ENCODE assay signal across 8 mouse cellular contexts in genomic region chr8:123761266-123761882, GRCm38 (mm10). TPM values are rescaled to one million over a fixed set of nuclear protein-coding genes. Genes with fewer than 3 reads are reported as not detected.
A peak's percentile ranks its signal among the peaks of the same experiment; 100 is the strongest.
DNase-seq lines count a peak whose midpoint lies in the region; ATAC-seq and TF ChIP-seq lines count a peak whose summit lies in the region.

No protein-coding gene starts in this region.

- peak overlapping the region; percentile 10; the same call in 1 of the 2 replicates for H3K9ac ChIP-seq in midbrain, embryonic 11.5 days (ENCODE audit: low read length)

- H3K4me1 ChIP-seq in midbrain, embryonic 11.5 days (ENCODE audit: control insufficient read depth, insufficient read depth, low read length), result peaks cover 14% of the 10 kb centered on the region

- no peaks in the 10 kb centered on the region for H3K27me3 ChIP-seq in midbrain, embryonic 11.5 days (ENCODE audit: control insufficient read depth, insufficient read depth, low read length)

- no peak for DNase-seq in layer of hippocampus, adult 2 months (ENCODE audit: low spot score in 2 of 2)
- no peak for DNase-seq in layer of hippocampus, adult 9-11 months
- peak; percentile 78 for DNase-seq in adrenal gland, postnatal 10 days
- peak; percentile 84 for DNase-seq in fibroblast of lung, adult 2 months (ENCODE audit: low read depth)
- peak; percentile 15 for DNase-seq in kidney, adult 9 months
- no peak for DNase-seq in midbrain, embryonic 11.5 days (ENCODE audit: low spot score, missing footprints)
- DNase-seq in left cerebral cortex, adult 2 months (ENCODE audit: extremely low spot score in 1 of 2, low spot score in 2 of 2), result no peak

- H3K9me3 ChIP-seq in midbrain, embryonic 11.5 days (ENCODE audit: control insufficient read depth, low read length), result no peaks in the 10 kb centered on the region

- H3K27ac ChIP-seq in layer of hippocampus, adult 2 months, result peak overlapping the region; percentile 74; the same call in 1 of the 2 replicates
- H3K27ac ChIP-seq in midbrain, embryonic 11.5 days (ENCODE audit: low read depth, low read length), result no peak overlapping the region
- no peak overlapping the region for H3K27ac ChIP-seq in left cerebral cortex, adult 2 months

- no peaks in the 10 kb centered on the region for H3K36me3 ChIP-seq in midbrain, embryonic 11.5 days (ENCODE audit: control insufficient read depth, insufficient read depth, low read length)

- intact Hi-C loops in left cerebral cortex, adult 2 months (cut with DNase I), result no loop called here

- H3K4me2 ChIP-seq in midbrain, embryonic 11.5 days, result no peak overlapping the region; the same call in 1 of the 2 replicates

- TF ChIP-seq CTCF in layer of hippocampus, adult 2 months (conservative IDR thresholded peaks at IDR 0.05), result no peak
- TF ChIP-seq CTCF in left cerebral cortex, adult 2 months (IDR thresholded peaks at IDR 0.05), result no peak

- WGBS in midbrain, embryonic 11.5 days, result 49% methylated on average over 12 of the region's 12 CpGs

- no peak for ATAC-seq in midbrain, embryonic 11.5 days (ENCODE audit: low FRiP score)
- no peak for ATAC-seq in inflammation-experienced regulatory T-cells, adult 6 months

- no peak overlapping the region for H3K4me3 ChIP-seq in layer of hippocampus, adult 2 months
- H3K4me3 ChIP-seq in midbrain, embryonic 11.5 days (ENCODE audit: low read depth, low read length), result no peak overlapping the region
- no peak overlapping the region for H3K4me3 ChIP-seq in left cerebral cortex, adult 2 months

RNA-seq across cellular contexts. Expression of gene Rab4a, which starts 44.4 kb away (rescaled TPM):
- total RNA-seq in layer of hippocampus, adult 2 months (2021), result 10 to 100 TPM; 41.8 to 48.0 TPM
- 10 to 100 TPM; 19.6 to 21.3 TPM for total RNA-seq in adrenal gland, postnatal 10 days (2021)
- 58.8 and 61.2 TPM in 2 replicates for polyA plus RNA-seq in midbrain, embryonic 11.5 days (2014; fragmentation: Nextera tagmentation; extraction: Ambion mirVana)
- 10 to 100 TPM; 15.9 to 21.4 (median 16.9) TPM for polyA plus RNA-seq in inflammation-experienced regulatory T-cells, adult 6 months (2017; shearing (Covaris generic))
- total RNA-seq in left cerebral cortex, adult 2 months (2021), result 10 to 100 TPM; 39.8 to 48.9 TPM

Comparison
In these comparisons a context has a peak if more than half of its experiments do, and no peak if none do; other contexts are left out.
1. DNase-seq: peak in adrenal gland, postnatal 10 days (single experiment), fibroblast of lung, adult 2 months (single experiment) and kidney, adult 9 months (single experiment); none in layer of hippocampus, adult 2 months (0 of 2), layer of hippocampus, adult 9-11 months (single experiment), midbrain, embryonic 11.5 days (single experiment) and left cerebral cortex, adult 2 months (0 of 2).